Mouse (Mus musculus) liver, embryonic 14.5 days (tissue): Measurements from ENCODE around the gene Sstr3. TPM values are rescaled to one million over a fixed set of nuclear protein-coding genes. Genes with fewer than 3 reads are reported as not detected.

Experiments used
- ATAC-seq: fragments of 200-750 bp; cut with Nextera tagmentation; 2 replicates; pipeline ENCODE4 v1.8.0; 2017; ENCODE audit warnings: moderate number of reproducible peaks, mild to moderate bottlenecking, moderate library complexity; ENCODE audit not compliant: insufficient read depth
- DNase-seq, 3 experiments: peaks; one replicate each; pipeline ENCODE4 v3.0.0-alpha.2; 2012 to 2013; ENCODE audit warnings: low read depth in 3 of 3, low spot score in 3 of 3
- H3K27ac ChIP-seq: fragments of 300-500 bp; sonication (generic); 2 replicates; pipeline ENCODE4 v1.5.1; 2014; ENCODE audit warnings: moderate library complexity, mild to moderate bottlenecking, control low read depth, inconsistent platforms
- H3K27me3 ChIP-seq: fragments of 300-500 bp; sonication (generic); 2 replicates; pipeline ENCODE4 v1.6.1; 2014; ENCODE audit warnings: mild to moderate bottlenecking, low read length, moderate library complexity; ENCODE audit not compliant: control insufficient read depth, insufficient read depth
- H3K36me3 ChIP-seq: fragments of 300-500 bp; sonication (generic); replicated peaks from 2 replicates; pipeline ENCODE4 v1.6.1; 2014; ENCODE audit warnings: low read depth; ENCODE audit not compliant: control insufficient read depth, insufficient read depth
- H3K4me1 ChIP-seq, 2 experiments: fragments of 200-500 bp in 1 of 2; fragments of 300-500 bp in 1 of 2; sonication (generic) in 1 of 2; replicated peaks; 2 replicates each; pipeline ENCODE4 v1.6.1; 2012 to 2014; ENCODE audit warnings: antibody characterized with exemption in 1 of 2, inconsistent platforms in 1 of 2, low read length in 1 of 2; ENCODE audit not compliant: control insufficient read depth in 2 of 2, insufficient read depth in 2 of 2
- H3K4me2 ChIP-seq: fragments of 300-500 bp; sonication (generic); 2 replicates; pipeline ENCODE4 v1.6.1; 2014; ENCODE audit warnings: low read depth, mild to moderate bottlenecking, control low read depth, moderate library complexity
- H3K4me3 ChIP-seq, 2 experiments: fragments of 200-500 bp in 1 of 2; fragments of 300-500 bp in 1 of 2; sonication (generic) in 1 of 2; 2 replicates each; pipeline ENCODE4 v1.5.1; 2012 to 2014; ENCODE audit warnings: low read depth in 2 of 2, low read length in 2 of 2, mild to moderate bottlenecking in 2 of 2, control low read depth in 1 of 2, inconsistent platforms in 1 of 2, moderate library complexity in 1 of 2; ENCODE audit not compliant: insufficient read depth in 1 of 2
- H3K9ac ChIP-seq: fragments of 300-500 bp; sonication (generic); replicated peaks from 2 replicates; pipeline ENCODE4 v1.6.1; 2014; ENCODE audit warnings: mild to moderate bottlenecking, control low read depth, moderate library complexity
- H3K9me3 ChIP-seq: fragments of 300-500 bp; sonication (generic); 2 replicates; pipeline ENCODE4 v1.6.1; 2016; ENCODE audit warnings: low read length, mixed read lengths; ENCODE audit not compliant: control insufficient read depth
- CTCF ChIP-seq: IDR thresholded peaks from 2 replicates; pipeline ENCODE4 v1.5.1; 2016; ENCODE audit warnings: antibody characterized with exemption, low read depth, control low read depth
- EP300 ChIP-seq: IDR thresholded peaks from 2 replicates; pipeline ENCODE4 v1.6.1; 2016; ENCODE audit warnings: antibody characterized with exemption, low read depth
- WGBS: fragments of 180-500 bp; shearing (Covaris S2); extraction: QIAGEN DNeasy Blood & Tissue Kit; methylation state at CpG from one replicate; pipeline ENCODE4 v1.1.7; 2014; ENCODE audit not compliant: insufficient replicate concordance; 5-methylcytosine and 5-hydroxymethylcytosine counted together
- polyA plus RNA-seq, 2 experiments: library from polyadenylated mRNA; depleted of rRNA in 1 of 2; stranded (reverse) in 1 of 2; unstranded in 1 of 2; fragments of >200 nt; fragmentation: Nextera tagmentation in 1 of 2; extraction: Ambion mirVana in 1 of 2; gene quantifications; 2 replicates each; pipeline versions ENCODE4 v1.2.1 to v1.2.3; 2012 to 2014

Sstr3 gene
- polyA plus RNA-seq, 2 experiments, result 0.01 to 0.03 TPM

DNA sequence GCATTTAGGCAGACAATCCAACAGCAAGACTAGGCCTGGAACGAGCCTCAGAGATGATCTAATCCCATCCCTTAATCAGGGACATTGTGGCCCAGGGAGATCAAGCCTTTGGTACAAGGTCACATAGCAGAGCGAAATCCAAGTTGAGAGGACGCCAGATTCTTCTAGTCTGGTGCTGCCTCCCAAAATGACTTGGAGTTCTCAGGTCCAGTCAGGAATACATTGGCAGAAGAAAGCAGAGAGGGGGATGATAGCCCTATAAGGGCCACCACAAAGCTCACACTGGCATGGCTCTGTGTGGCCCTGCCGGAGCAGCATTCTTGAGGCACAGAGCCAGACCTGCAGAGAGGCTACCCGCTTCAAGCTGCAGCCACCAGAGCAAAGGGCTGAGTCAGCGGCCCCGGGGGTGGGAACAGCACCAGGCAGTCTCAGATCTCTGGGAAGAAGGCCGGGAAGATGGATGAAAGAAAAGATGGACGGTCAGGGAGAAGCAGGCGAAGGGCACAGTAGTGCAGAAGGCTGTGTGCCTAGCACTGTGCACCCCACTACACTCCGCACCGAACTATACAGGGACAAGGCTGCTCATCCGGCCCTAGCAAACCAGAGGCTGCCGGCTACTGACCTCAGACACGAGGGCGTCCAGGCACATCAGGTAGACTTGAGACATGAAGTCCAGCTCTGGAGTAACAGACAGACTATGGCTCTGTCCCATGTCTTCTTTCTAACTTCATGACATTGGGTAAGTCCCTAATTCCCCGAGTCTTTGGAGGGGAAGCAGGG, 13.6 kb downstream of the Sstr3 start, which contains the start of gene C1qtnf6:
C1qtnf6 (minus strand) TSS at position 746 of the 780 bp plus-strand sequence.
- peak within 1 kb of the TSS; percentile 21 for H3K4me2 ChIP-seq
- 67% methylated on average over 17 of the region's 17 CpGs for WGBS
- DNase-seq (no peak), ATAC-seq (no peak)
- no peaks in the 10 kb centered on the region for H3K9me3 ChIP-seq
- H3K4me1 ChIP-seq, result peaks cover 0 to 8% of the 10 kb centered on the region in 2 experiments; a peak in 2 of 4 replicates
- H3K27ac ChIP-seq, result no peak within 1 kb of the TSS
- no peaks in the 10 kb centered on the region for H3K36me3 ChIP-seq
- no peaks in the 10 kb centered on the region; the same call in 1 of the 2 replicates for H3K27me3 ChIP-seq
- no peak within 1 kb of the TSS for H3K9ac ChIP-seq
- H3K4me3 ChIP-seq, result peak within 1 kb of the TSS in 1 of 2 experiments; percentile 31; a peak in 1 of 4 replicates
- TF ChIP-seq EP300, result no peak
- no peak for TF ChIP-seq CTCF

- Histone ChIP-seq H3K4me1 (peaks cover 0 to 8% of the 10 kb centered on the region in 2 experiments; a peak in 2 of 4 replicates), H3K4me3 (no peak overlapping the region), H3K9me3 (no peaks in the 10 kb centered on the region), H3K36me3 (no peaks in the 10 kb centered on the region), H3K27ac (no peak overlapping the region), H3K9ac (no peak overlapping the region), H3K4me2 (no peak overlapping the region), H3K27me3 (no peaks in the 10 kb centered on the region; the same call in 1 of the 2 replicates)
- 52% methylated on average over 3 of the region's 3 CpGs for WGBS
- ATAC-seq (no peak), DNase-seq (no peak)
- TF ChIP-seq EP300, result no peak
- no peak for TF ChIP-seq CTCF
Measured at GRCm38 (mm10) chr15:78530141-78530540, 14.3 kb downstream of the Sstr3 start.

DNA sequence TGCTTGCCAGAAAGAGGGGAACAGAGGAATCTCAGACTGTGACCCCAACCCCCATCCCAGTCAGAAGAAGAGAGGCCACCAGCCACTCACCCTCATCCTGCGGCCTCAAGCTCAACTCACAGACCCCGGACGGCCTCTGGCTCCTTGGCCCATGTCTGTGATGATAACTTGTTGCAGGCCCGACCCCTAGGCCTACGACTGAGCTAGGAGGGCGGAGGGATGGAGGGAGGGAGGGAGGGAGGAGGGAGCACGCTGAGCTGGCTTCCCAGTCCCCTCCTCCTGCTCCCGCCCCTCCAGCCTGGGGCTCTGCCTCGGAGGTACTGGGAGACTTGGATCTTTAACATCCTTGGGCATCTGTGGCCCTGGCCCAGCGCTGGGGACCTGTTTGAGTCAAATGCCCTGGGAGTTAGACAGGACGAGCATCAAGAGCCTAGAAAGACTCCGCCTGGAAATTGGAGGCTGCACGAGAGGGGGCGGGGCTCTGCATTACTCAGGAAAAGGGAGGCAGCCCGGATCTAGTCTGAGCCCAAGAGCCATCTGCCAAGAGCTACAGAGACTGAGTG, 15.0 kb downstream of the Sstr3 start:
- H3K27me3 ChIP-seq, result no peaks in the 10 kb centered on the region; the same call in 1 of the 2 replicates
- H3K4me3 ChIP-seq, result peak overlapping the region; percentile 21 to 33
- peak overlapping the region; percentile 44 for H3K4me2 ChIP-seq
- TF ChIP-seq CTCF (no peak), EP300 (no peak)
- 15% methylated on average over 15 of the region's 15 CpGs for WGBS
- no peak overlapping the region for H3K9ac ChIP-seq
- ATAC-seq (no peak), DNase-seq (no peak)
- no peaks in the 10 kb centered on the region for H3K36me3 ChIP-seq
- no peaks in the 10 kb centered on the region for H3K9me3 ChIP-seq
- peaks cover 0 to 6% of the 10 kb centered on the region in 2 experiments; a peak in 2 of 4 replicates for H3K4me1 ChIP-seq
- no peak overlapping the region for H3K27ac ChIP-seq

- DNase-seq (no peak), ATAC-seq (no peak)
- H3K36me3 ChIP-seq, result no peaks in the 10 kb centered on the region
- no peak overlapping the region for H3K27ac ChIP-seq
- H3K27me3 ChIP-seq, result no peaks in the 10 kb centered on the region; the same call in 1 of the 2 replicates
- 18% methylated on average over 11 of the region's 11 CpGs for WGBS
- H3K9ac ChIP-seq, result no peak overlapping the region
- peaks cover 0 to 6% of the 10 kb centered on the region in 2 experiments; a peak in 2 of 4 replicates for H3K4me1 ChIP-seq
- H3K4me2 ChIP-seq, result peak overlapping the region; percentile 44
- no peaks in the 10 kb centered on the region for H3K9me3 ChIP-seq
- H3K4me3 ChIP-seq, result peak overlapping the region; percentile 13 to 33; a peak in 3 of 4 replicates
- TF ChIP-seq EP300 (no peak), CTCF (no peak)
Measured at GRCm38 (mm10) chr15:78528726-78529411, 15.6 kb downstream of the Sstr3 start.
